Mouse (Mus musculus): ENCODE results near the gene Asap3.
A peak's percentile ranks its signal among the peaks of the same experiment; 100 is the strongest.

Asap3 gene

DNA sequence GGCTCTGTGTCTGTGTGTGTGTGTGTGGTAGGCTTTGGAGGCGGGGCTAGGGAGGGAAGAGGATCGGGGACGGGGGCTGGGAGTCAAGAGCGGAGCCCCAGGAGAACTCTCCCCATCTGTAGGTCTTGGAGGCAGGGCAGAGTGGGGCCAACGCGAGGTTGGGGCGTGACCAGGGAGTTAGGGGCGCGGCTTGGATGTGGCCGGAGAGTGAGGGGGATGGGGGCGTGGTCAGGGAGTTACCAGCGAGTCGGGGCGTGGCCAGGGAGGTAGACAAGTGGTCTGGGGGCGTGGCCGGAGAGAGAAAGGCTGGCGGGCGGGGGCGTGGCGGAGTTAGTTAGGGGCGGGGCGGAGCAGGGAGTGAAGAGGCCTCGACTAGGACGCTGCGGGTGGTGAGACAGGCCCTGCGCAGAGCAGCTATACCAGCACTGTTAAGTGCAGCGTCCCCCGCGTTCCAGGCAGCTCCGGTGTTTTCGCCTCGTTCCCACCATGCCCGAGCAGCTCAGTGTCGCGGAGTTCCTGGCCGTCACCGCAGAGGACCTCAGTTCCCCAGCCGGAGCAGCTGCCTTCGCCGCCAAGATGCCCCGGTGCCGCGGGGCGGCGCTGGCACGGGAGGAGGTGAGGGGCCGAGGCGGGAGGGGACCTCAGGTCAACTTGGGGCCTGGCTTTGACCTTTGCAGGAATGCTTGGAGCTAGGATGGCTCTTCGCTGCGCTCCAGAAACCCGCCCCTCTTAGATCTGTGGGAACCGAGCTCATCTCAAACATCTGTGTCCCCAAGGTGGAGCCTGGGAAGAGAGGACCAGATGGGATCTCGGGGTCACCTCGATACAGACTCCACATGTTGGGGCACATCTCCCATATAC lies at the start of gene Asap3:
TSS of gene Asap3 (plus strand) at position 333 of the 861 bp plus-strand sequence.
- DNase-seq (ENCODE audit: low spot score): peak; percentile 63

DNA sequence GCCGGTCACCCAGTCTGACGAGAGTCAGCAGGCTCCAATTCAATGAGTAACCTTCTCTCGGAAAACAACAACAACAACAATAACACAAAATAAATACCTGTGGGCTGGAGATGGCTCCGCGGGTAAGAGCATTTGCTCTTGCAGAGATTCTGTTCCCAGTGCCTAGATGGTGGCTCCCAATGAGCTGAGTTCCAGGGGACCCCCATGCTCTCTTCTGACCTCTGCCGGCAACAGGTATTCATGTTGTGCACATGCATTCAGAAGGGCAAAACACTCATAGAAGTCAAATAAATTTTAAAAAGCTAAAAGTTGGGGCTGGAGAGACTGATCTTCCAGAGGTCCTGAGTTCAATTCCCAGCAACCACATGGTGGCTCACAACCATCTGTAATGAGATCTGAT lies 47.7 kb upstream of the Asap3 start:
- DNase-seq (ENCODE audit: low spot score): no peak

GRCm38 (mm10) chr4:136159802-136160397 lies 46.3 kb upstream of the Asap3 start:
- DNase-seq (ENCODE audit: low spot score): peak; percentile 72

GRCm38 (mm10) chr4:136163448-136163847 lies 42.7 kb upstream of the Asap3 start:
- peak; percentile 79 for DNase-seq (ENCODE audit: low spot score)

DNA sequence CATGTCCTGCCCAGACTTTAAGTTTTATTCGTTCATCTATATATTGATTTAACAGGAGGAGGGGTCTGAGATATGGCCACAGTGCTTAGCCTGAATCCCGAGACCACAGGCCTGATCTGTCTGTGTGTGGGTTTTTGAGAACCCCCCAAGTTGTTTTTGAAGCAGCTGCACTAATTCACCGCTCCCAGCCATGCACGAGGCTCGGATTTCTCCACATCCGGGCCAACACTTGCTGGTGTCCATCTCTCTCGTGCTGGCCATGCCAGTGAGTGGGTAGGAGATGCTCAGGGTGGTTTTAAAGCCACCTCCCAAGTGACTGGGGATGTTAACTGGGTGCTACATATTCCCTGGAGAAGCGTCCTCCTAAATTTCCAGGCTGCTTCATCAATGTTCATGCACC lies 41.2 kb upstream of the Asap3 start:
- DNase-seq (ENCODE audit: low spot score): no peak

GRCm38 (mm10) chr4:136167701-136168100 lies 38.5 kb upstream of the Asap3 start:
- no peak for DNase-seq (ENCODE audit: low spot score)

GRCm38 (mm10) chr4:136170401-136170800 lies 35.8 kb upstream of the Asap3 start:
- no peak for DNase-seq (ENCODE audit: low spot score)

DNA sequence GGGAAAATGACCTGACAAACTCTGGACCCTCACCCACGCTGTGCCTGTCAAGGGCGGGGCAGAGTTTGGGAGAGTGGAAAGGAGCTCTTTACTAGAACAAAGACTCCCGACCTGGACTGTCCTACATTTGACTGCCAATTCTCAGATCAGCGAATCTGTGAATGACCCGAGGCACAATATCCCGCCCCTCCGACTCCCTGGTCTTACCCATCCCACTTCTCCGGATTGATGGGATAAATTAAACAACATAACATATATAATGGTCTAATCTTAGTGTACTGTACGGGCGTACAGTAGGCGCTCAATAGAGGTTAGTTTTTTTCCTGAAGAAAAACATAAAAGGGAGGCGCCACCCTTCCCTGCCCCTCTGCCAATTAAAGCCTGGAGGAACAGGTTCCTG lies 34.7 kb upstream of the Asap3 start:
- no peak for DNase-seq (ENCODE audit: low spot score)

DNA sequence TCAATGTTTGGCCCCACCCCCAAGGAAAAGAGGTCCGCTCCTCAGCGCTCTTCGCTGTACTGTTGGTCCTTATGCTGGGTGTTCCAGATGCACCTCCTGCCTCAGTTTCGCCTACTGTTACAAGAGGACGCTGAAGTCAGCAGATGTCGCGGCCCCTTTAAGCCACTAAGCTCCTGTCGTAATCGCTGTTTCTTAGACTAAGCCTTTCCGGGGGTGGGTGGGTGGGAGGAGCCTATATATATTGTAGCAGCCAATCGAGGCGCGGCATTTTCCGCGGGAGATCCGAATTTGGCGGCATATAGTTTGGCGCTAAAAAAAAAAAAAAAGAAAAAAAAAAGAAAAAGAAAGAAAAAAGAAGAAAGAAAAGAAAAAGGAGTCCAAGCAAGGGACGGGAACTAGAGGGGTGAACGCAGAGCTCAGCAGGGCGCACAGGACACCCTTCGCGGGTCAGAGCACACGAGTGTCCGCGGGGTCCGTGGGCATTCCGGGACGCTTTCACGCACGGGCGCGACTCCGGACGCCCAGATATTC lies 34.1 kb upstream of the Asap3 start, which contains the start of gene E2f2:
TSS of gene E2f2 (plus strand) at position 384 of the 531 bp plus-strand sequence.
- DNase-seq (ENCODE audit: low spot score): peak; percentile 66

DNA sequence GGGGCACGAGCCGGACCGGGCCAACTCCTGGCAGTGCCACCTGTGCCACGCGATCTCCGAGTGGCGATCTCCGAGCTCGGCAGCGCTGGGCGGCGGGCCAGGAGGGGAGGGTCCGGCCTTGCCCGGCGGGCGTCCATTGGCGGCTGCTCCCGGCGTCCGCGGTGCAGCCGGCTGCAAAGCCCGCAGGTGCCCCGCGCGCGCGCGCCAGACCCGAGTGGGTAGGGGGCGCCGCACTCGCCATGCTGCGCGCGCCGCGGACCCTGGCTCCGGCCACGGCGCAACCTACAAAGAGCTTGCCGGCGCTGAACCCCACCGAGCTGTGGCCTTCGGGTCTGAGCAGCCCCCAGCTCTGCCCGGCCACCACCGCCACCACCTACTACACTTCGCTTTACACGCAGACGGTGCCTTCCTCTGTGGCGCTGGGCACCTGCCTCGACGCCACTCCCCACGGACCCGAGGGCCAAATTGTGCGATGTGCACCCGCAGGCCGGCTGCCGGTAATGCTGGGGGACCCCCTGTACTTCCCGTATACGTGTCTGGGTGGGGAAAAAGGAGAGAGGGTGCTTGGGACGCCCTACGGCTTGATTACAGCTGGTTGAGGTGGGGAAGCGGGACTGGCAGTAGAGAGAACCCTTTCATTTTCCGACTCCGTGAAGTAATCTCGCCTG lies 33.5 kb upstream of the Asap3 start:
- DNase-seq (ENCODE audit: low spot score): peak; percentile 67

DNA sequence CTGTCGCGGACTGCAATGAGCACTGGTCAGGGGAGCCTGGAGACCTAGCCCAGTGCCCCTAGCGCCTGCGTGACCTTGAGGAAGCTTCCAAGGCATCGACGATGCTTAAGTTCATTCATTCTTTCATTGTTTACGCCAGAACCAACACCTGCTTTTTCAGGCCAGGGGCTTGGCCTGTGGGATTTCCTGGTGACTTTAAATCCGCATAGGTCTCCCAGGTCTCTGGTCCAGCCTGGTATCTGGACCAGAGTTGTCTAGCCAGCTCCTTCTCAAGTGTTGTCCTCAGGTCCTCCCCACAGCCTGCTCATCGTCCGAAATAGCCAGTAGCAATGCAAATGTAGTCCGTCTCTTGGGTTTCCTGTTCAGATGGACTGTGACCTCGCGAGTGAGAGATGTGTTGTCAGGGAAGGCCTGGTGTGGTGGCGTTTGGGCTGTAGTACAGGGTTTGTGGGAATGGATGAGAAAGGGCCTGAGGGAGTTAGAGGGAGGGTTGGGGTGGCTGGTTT lies 32.9 kb upstream of the Asap3 start:
- DNase-seq (ENCODE audit: low spot score): no peak

- DNase-seq (ENCODE audit: low spot score): peak; percentile 87
Observed at GRCm38 (mm10) chr4:136174216-136175193, 31.7 kb upstream of the Asap3 start.

GRCm38 (mm10) chr4:136176022-136176552 lies 30.1 kb upstream of the Asap3 start:
- DNase-seq (ENCODE audit: low spot score): no peak

- peak; percentile 74 for DNase-seq (ENCODE audit: low spot score)
Observed at GRCm38 (mm10) chr4:136177244-136177611, 28.9 kb upstream of the Asap3 start.

- peak; percentile 88 for DNase-seq (ENCODE audit: low spot score)
Observed at GRCm38 (mm10) chr4:136177612-136178474, 28.3 kb upstream of the Asap3 start.

DNA sequence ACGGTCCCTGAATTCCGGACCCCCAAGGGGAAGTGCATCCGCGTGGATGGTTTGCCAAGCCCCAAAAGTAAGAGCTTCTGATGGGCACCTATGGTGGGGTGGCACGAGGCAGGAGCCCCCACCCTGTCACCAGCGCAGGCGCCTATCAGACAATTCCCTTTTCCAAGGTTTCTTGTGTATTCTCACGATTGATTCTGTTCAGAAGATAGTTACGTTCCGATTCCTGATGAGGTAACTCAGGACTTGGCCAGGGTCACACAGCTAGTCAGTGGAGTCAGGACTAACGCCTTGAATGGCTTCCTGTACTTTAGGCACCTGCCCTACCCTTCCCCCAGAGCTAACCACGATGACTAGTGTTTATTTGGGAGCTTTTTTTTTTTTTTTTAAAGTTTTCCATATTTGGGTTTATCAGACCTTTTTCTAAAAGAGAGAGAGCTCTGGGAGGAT lies 27.7 kb upstream of the Asap3 start:
- no peak for DNase-seq (ENCODE audit: low spot score)

DNA sequence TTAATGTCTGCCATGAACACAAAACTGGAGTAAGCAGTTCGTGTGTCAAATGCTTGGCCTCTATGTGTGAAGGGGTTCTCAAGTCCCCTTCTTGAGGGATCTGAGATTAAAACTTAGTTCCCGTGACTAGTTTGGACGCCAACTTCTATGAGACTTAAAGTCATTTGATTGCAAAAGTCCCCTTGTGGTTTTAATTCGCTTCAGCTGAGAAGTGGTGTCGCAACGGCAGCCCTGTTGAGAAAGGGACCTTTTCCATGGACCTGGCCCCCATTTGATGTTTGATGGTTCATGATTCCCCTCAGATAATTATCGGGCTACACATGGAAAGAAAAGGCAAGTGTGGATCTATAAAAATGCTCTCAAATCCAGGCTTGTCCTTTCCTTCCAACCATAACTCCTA lies 26.7 kb upstream of the Asap3 start:
- DNase-seq (ENCODE audit: low spot score): no peak

- peak; percentile 89 for DNase-seq (ENCODE audit: low spot score)
Observed at GRCm38 (mm10) chr4:136179998-136180397, 26.2 kb upstream of the Asap3 start.

DNA sequence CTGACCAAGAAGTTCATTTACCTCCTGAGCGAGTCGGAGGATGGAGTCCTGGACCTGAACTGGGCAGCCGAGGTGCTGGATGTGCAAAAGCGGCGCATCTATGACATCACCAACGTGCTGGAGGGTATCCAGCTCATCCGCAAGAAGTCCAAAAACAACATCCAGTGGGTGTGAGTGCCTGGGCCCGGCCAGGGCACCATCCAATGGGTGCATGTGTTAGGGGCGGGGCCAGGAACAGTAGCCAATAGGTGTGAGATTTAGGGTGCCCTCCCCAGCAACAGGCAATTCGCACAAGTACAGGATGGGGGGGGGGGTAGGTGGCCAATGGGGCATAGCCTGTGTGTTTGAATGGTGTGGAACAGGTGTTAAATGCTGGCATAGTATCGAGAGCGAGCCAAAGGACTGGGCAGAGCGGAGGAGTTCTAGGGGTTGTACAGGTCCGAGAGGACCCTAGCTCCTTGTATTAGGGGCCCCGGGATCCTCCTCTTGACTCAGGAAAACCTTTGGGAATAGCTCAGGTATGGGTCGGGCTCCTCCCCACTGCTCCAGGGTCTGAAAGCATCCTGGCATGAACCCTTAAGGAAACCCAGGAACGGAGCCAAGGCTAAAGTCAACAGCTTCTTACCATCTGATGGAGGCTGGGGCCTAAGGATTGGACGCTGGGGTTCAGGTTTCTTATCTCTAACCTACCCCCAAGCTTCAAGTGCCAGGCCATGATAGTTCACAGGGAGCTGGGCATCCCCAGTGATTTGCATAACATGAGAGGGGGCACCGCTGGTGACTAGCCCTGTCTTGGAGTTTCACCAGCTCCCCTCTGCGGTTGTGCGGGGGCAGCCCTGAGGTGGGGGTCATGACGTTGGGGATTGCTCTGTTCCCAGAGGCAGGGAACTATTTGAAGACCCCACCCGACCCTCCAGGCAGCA lies 25.5 kb upstream of the Asap3 start:
- DNase-seq (ENCODE audit: low spot score): peak; percentile 82

Measured in spleen, adult 12 weeks (tissue).